Mouse (Mus musculus) ES-Bruce4 (cell line): Measurements from ENCODE around the gene Secisbp2. TPM values are rescaled to one million over a fixed set of nuclear protein-coding genes. Genes with fewer than 3 reads are reported as not detected.

Experiments
- H3K27ac ChIP-seq: 2 replicates; pipeline ENCODE4 v1.5.1; 2012; ENCODE audit warnings: low read length, inconsistent platforms; ENCODE audit not compliant: insufficient read depth
- H3K27me3 ChIP-seq: 2 replicates; pipeline ENCODE4 v1.6.1; 2012; ENCODE audit warnings: mild to moderate bottlenecking, low read length, inconsistent platforms; ENCODE audit not compliant: control insufficient read depth, poor library complexity, insufficient read depth, severe bottlenecking
- H3K36me3 ChIP-seq: 2 replicates; pipeline ENCODE4 v1.6.1; 2012; ENCODE audit warnings: inconsistent platforms, mild to moderate bottlenecking, low read length, moderate library complexity; ENCODE audit not compliant: control insufficient read depth, poor library complexity, insufficient read depth, severe bottlenecking
- H3K4me1 ChIP-seq: one replicate; pipeline ENCODE4 v1.8.1; 2011; ENCODE audit warnings: low read length; ENCODE audit not compliant: control insufficient read depth, insufficient read depth
- H3K4me3 ChIP-seq: 2 replicates; pipeline ENCODE4 v1.5.1; 2011; ENCODE audit warnings: low read depth, mild to moderate bottlenecking, low read length
- H3K9ac ChIP-seq: 2 replicates; pipeline ENCODE4 v1.6.1; 2012; ENCODE audit warnings: low read depth, mild to moderate bottlenecking, inconsistent platforms; ENCODE audit not compliant: poor library complexity, severe bottlenecking
- H3K9me3 ChIP-seq: replicated peaks from 2 replicates; pipeline ENCODE4 v1.6.1; 2012; ENCODE audit warnings: mild to moderate bottlenecking, low read length, inconsistent platforms; ENCODE audit not compliant: control insufficient read depth, poor library complexity, insufficient read depth, severe bottlenecking
- CTCF ChIP-seq: IDR thresholded peaks from one replicate; pipeline ENCODE4 v1.8.1; 2011; ENCODE audit warnings: low read depth, low read length
- EP300 ChIP-seq: IDR thresholded peaks from 2 replicates; pipeline ENCODE4 v1.6.1; 2011; ENCODE audit warnings: low read depth, low read length; ENCODE audit not compliant: insufficient read depth
- POLR2A ChIP-seq: IDR thresholded peaks from one replicate; pipeline ENCODE4 v1.8.1; 2011; ENCODE audit warnings: low read length; ENCODE audit not compliant: insufficient read depth
- polyA plus RNA-seq: library from polyadenylated mRNA; stranded (reverse); fragments of >200 nt; gene quantifications from 2 replicates; pipeline ENCODE4 v1.2.4, GENCODE M21; 2011; ENCODE audit warnings: low read depth; ENCODE audit not compliant: missing spikeins, insufficient read depth, insufficient read length

Gene Secisbp2
- polyA plus RNA-seq, 1 experiment, result 25.5 TPM

DNA sequence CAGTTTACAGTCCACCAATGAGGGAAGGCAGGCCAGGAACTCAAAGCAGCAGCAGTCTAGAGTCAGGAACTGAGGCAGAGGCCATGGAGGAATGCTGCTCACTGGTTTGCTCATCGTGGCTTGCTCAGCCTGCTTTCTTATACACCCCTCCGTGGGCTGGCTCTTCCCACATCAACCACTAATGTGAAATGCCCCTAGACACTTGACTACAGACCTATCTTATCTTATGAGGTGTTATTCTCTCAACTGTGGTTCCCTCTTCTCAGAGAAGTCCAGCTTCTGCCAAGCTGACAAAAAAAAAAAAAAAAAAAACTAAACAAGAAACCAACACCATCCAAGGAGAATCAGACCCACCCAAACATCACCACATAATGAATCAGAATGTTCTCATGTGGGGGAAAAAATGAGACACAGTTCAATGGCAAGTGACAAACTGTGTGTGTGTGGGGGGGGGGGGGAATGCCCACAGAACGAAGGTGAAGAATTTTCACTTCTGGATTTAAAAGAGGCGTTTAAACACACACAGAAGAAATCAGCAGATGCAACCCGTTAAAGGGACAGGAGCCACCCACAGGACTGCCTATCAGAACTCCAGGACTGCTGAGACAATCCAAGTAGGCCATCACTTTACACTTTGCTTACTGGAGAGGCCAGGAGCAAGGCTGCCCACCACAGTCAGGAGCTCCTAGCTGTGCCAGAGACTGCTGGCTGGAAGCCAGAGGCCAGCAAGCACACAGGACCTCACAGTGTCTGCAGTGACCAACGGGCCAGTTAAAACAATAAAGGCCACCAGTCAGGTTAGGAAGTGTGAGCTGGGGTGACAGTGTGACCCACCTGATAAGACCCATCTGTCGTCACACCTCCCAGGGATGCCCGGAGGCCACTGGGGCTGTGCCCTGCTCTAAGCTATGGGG, 65.1 kb downstream of the Secisbp2 start:
- H3K9ac ChIP-seq, result no peak overlapping the region
- no peaks in the 10 kb centered on the region for H3K4me1 ChIP-seq
- no peak overlapping the region for H3K27ac ChIP-seq
- H3K4me3 ChIP-seq, result no peak overlapping the region
- H3K36me3 ChIP-seq, result peaks cover 2% of the 10 kb centered on the region; the same call in 1 of the 2 replicates
- TF ChIP-seq CTCF, result no peak
- TF ChIP-seq POLR2A, result no peak
- TF ChIP-seq EP300, result no peak
- no peaks in the 10 kb centered on the region for H3K27me3 ChIP-seq
- no peaks in the 10 kb centered on the region for H3K9me3 ChIP-seq

DNA sequence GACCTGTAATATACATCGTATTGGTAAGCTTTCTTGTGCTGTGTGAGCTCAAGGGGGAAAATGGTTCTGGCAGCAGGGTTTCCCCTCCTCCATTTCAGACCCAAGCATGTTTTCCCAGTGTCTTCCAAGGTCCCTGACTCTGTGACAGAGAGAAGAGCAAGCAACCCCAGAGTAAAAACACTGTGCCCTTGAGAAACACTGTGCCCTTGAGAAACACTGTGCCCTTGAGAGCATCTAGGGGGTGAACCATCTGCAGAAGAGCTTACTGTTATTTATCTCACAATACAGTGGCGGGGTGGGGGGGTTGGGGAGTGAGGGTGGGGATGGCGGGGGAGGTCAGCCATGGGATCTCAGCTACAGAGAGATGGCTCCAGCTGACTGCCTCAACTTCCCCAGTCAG, 67.8 kb downstream of the Secisbp2 start:
- no peaks in the 10 kb centered on the region for H3K27me3 ChIP-seq
- no peak overlapping the region for H3K27ac ChIP-seq
- 0 out of 2 replicates have a peak, but pooled peaks cover 1% of the 10 kb centered on the region for H3K36me3 ChIP-seq
- H3K4me3 ChIP-seq, result no peak overlapping the region
- TF ChIP-seq POLR2A (no peak), EP300 (no peak), CTCF (no peak)
- no peaks in the 10 kb centered on the region for H3K9me3 ChIP-seq
- no peaks in the 10 kb centered on the region for H3K4me1 ChIP-seq
- no peak overlapping the region for H3K9ac ChIP-seq

DNA sequence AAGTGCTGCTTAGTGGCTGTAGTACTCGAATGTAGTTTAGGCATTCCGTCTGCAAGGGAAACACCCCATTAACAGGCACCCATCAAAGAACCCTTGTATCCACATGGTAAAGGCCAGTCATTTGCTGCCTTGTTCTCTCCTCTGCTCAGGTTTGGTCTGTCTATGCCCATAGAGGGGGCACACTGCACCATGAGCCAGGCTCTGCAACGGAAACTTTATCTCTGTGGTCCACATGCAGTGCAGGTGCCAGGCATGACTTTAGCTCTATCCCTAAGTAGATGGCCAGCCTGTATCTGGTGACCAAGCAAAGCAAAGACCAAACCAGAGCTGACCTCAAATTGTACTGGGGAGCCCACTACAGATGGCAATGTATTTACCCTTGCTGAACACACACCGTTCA, 69.1 kb downstream of the Secisbp2 start:
- TF ChIP-seq CTCF (no peak), EP300 (no peak), POLR2A (no peak)
- Histone ChIP-seq H3K4me1 (peaks cover 4% of the 10 kb centered on the region), H3K9me3 (no peaks in the 10 kb centered on the region), H3K4me3 (no peak overlapping the region), H3K36me3 (no peaks in the 10 kb centered on the region), H3K9ac (no peak overlapping the region), H3K27ac (no peak overlapping the region), H3K27me3 (no peaks in the 10 kb centered on the region)

DNA sequence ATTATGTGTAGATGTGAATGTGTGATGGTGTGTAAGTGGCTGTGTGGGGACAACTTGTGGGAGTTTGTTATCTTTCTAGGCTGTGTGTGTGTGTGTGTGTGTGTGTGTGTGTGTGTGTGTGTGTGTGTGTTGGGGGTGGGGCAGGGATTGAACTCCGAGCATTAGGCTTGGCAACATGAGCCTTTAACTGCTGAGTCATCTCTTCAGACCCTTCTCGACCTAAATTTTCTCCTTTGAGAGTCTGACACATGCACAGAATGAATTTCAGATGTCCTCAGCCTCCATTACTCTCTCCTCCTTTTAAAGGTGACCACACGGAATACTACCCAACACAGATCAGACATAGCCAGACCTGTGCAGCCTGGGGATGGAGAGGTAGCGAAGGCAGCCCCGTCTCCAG, 71.6 kb downstream of the Secisbp2 start:
- TF ChIP-seq CTCF (no peak), POLR2A (no peak), EP300 (no peak)
- no peak overlapping the region for H3K27ac ChIP-seq

DNA sequence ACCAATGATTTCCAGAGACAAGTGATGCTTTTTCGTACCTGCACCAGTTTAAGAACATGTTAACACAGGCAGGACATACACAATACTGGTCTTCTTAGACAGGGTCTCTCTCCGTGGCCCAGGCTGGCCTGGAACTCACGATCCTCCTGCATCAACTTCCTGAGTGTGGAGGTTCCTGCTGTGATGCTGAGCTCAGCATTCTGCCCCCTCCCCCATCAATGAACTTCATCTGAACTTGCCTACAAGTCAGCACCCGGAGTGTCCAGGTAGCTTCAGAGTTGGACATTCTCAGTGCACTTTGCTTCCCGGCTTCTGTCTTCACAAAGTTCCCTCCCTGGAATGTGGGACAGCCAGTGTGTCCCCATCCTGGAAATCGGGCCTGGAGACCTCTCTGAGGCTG, 73.1 kb downstream of the Secisbp2 start:
- Histone ChIP-seq H3K27me3 (no peaks in the 10 kb centered on the region), H3K9ac (no peak overlapping the region), H3K4me3 (no peak overlapping the region), H3K9me3 (no peaks in the 10 kb centered on the region), H3K27ac (no peak overlapping the region), H3K36me3 (no peaks in the 10 kb centered on the region), H3K4me1 (peaks cover 13% of the 10 kb centered on the region)
- TF ChIP-seq CTCF (no peak), EP300 (no peak), POLR2A (no peak)

More for the DNA sequence above, 71.6 kb downstream of the Secisbp2 start:
- H3K27me3 ChIP-seq, result no peaks in the 10 kb centered on the region
- no peaks in the 10 kb centered on the region for H3K36me3 ChIP-seq
- no peaks in the 10 kb centered on the region for H3K9me3 ChIP-seq
- peaks cover 6% of the 10 kb centered on the region for H3K4me1 ChIP-seq
- H3K4me3 ChIP-seq, result no peak overlapping the region
- no peak overlapping the region for H3K9ac ChIP-seq

DNA sequence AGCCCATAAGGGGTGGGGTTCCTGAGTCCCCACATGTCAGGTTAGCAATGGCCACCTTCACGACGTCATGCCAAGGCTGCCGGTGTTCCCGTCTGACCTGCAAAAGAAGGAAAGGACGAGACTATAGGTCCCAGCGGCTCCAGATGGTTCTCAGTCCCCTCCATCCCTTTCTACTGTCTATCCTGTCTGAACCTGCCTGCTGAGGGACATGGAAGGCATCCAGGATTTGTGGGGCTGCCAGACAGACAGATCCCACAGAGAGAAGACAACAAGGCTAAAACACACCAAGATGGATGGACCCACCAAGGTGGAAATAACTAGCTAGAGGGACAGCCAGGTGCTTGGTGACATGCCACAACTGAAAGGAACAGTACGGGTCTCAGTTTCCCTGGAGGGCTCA, 73.9 kb downstream of the Secisbp2 start:
- TF ChIP-seq CTCF (no peak), POLR2A (no peak), EP300 (no peak)
- Histone ChIP-seq H3K27me3 (no peaks in the 10 kb centered on the region), H3K9ac (no peak overlapping the region), H3K4me3 (no peak overlapping the region), H3K36me3 (no peaks in the 10 kb centered on the region), H3K27ac (no peak overlapping the region), H3K9me3 (no peaks in the 10 kb centered on the region), H3K4me1 (peaks cover 13% of the 10 kb centered on the region)
